Mouse (Mus musculus) neural tube, embryonic 12.5 days (tissue): ENCODE measurements around the gene Grm7. TPM values are rescaled to one million over a fixed set of nuclear protein-coding genes. Genes with fewer than 3 reads are reported as not detected.

Source experiments
- ATAC-seq: fragments of 200-750 bp; cut with Nextera tagmentation; 2 replicates; pipeline ENCODE4 v1.8.0; 2017; ENCODE audit warnings: low read depth, mild to moderate bottlenecking, moderate TSS enrichment, moderate library complexity; ENCODE audit not compliant: low FRiP score
- H3K27ac ChIP-seq: fragments of 300-500 bp; sonication (generic); 2 replicates; pipeline ENCODE4 v1.5.1; 2016
- H3K27me3 ChIP-seq: fragments of 300-500 bp; sonication (generic); replicated peaks from 2 replicates; pipeline ENCODE4 v1.6.1; 2016; ENCODE audit warnings: mild to moderate bottlenecking
- H3K36me3 ChIP-seq: fragments of 300-500 bp; sonication (generic); 2 replicates; pipeline ENCODE4 v1.6.1; 2016; ENCODE audit warnings: mild to moderate bottlenecking
- H3K4me1 ChIP-seq: fragments of 300-500 bp; sonication (generic); 2 replicates; pipeline ENCODE4 v1.6.1; 2016
- H3K4me2 ChIP-seq: fragments of 300-500 bp; sonication (generic); replicated peaks from 2 replicates; pipeline ENCODE4 v1.6.1; 2016; ENCODE audit warnings: mild to moderate bottlenecking
- H3K4me3 ChIP-seq: fragments of 300-500 bp; sonication (generic); 2 replicates; pipeline ENCODE4 v1.5.1; 2016
- H3K9ac ChIP-seq: fragments of 300-500 bp; sonication (generic); 2 replicates; pipeline ENCODE4 v1.6.1; 2016; ENCODE audit warnings: mild to moderate bottlenecking
- H3K9me3 ChIP-seq: fragments of 300-500 bp; sonication (generic); 2 replicates; pipeline ENCODE4 v1.6.1; 2016; ENCODE audit warnings: mild to moderate bottlenecking
- WGBS: fragments of 180-500 bp; shearing (Covaris S2); methylation state at CpG from one replicate; pipeline ENCODE4 v1.1.7; 2016; 5-methylcytosine and 5-hydroxymethylcytosine counted together
- polyA plus RNA-seq: library from polyadenylated mRNA; unstranded; fragments of >200 nt; fragmentation: Nextera tagmentation; extraction: Ambion mirVana; gene quantifications from 2 replicates; pipeline ENCODE4 v1.2.1, GENCODE M21; 2016

The Grm7 gene
- polyA plus RNA-seq, 1 experiment from 2014 or later = 4.0 TPM

GRCm38 (mm10) chr6:111045896-111046295 lies 400.5 kb downstream of the Grm7 start:
- ATAC-seq = no peak
- no peaks in the 10 kb centered on the region for H3K27me3 ChIP-seq
- no peaks in the 10 kb centered on the region for H3K9me3 ChIP-seq
- no peaks in the 10 kb centered on the region for H3K36me3 ChIP-seq
- H3K4me2 ChIP-seq = no peak overlapping the region
- no peak overlapping the region for H3K4me3 ChIP-seq
- no peak overlapping the region for H3K27ac ChIP-seq
- WGBS = 67% methylated on average over 2 of the region's 2 CpGs
- H3K4me1 ChIP-seq = no peaks in the 10 kb centered on the region
- H3K9ac ChIP-seq = no peak overlapping the region

- no peak overlapping the region for H3K27ac ChIP-seq
- no peaks in the 10 kb centered on the region for H3K4me1 ChIP-seq
- H3K4me2 ChIP-seq = no peak overlapping the region
- H3K4me3 ChIP-seq = no peak overlapping the region
- no peaks in the 10 kb centered on the region for H3K27me3 ChIP-seq
- H3K36me3 ChIP-seq = no peaks in the 10 kb centered on the region
- H3K9me3 ChIP-seq = no peaks in the 10 kb centered on the region
- H3K9ac ChIP-seq = no peak overlapping the region
- ATAC-seq = no peak
Observed at GRCm38 (mm10) chr6:111049247-111049646, 403.9 kb downstream of the Grm7 start.

- ATAC-seq = no peak
Observed at GRCm38 (mm10) chr6:111054001-111054975, 408.9 kb downstream of the Grm7 start.

DNA sequence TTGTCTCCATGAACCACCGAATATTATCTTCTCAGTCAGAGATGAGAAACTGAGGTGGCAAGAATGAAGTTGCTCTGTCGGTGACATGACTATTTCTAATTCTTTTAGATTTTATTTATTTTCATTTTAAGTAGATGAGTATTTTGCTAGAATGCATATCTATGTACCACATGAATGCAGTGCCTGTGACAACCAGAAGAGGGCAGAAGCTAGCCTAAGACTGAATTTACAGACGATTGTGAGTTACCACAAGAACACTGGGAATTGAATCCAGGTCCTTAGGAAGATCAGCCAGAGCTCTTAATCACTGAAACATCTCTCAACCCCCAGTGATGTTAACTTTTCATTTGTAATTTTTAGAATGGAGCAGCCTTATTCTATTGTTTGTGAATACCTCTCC lies 412.4 kb downstream of the Grm7 start:
- Histone ChIP-seq H3K36me3 (no peaks in the 10 kb centered on the region), H3K4me1 (no peaks in the 10 kb centered on the region), H3K4me2 (no peak overlapping the region), H3K9me3 (no peaks in the 10 kb centered on the region), H3K9ac (no peak overlapping the region), H3K4me3 (no peak overlapping the region), H3K27me3 (no peaks in the 10 kb centered on the region), H3K27ac (no peak overlapping the region)
- no peak for ATAC-seq
- WGBS = 90% methylated on average over 3 of the region's 3 CpGs

More at GRCm38 (mm10) chr6:111054001-111054975, 408.9 kb downstream of the Grm7 start:
- H3K27me3 ChIP-seq = no peaks in the 10 kb centered on the region
- no peaks in the 10 kb centered on the region for H3K9me3 ChIP-seq
- H3K4me2 ChIP-seq = no peak overlapping the region
- H3K36me3 ChIP-seq = no peaks in the 10 kb centered on the region
- WGBS = 69% methylated on average over 7 of the region's 7 CpGs
- H3K4me1 ChIP-seq = no peaks in the 10 kb centered on the region
- H3K4me3 ChIP-seq = no peak overlapping the region
- H3K9ac ChIP-seq = no peak overlapping the region
- no peak overlapping the region for H3K27ac ChIP-seq

- H3K36me3 ChIP-seq = no peaks in the 10 kb centered on the region
- no peak overlapping the region for H3K4me3 ChIP-seq
- H3K27ac ChIP-seq = no peak overlapping the region
- no peak overlapping the region for H3K9ac ChIP-seq
- no peaks in the 10 kb centered on the region for H3K27me3 ChIP-seq
- no peaks in the 10 kb centered on the region for H3K9me3 ChIP-seq
- no peak overlapping the region for H3K4me2 ChIP-seq
- no peak for ATAC-seq
- 81% methylated on average over 4 of the region's 4 CpGs for WGBS
- no peaks in the 10 kb centered on the region for H3K4me1 ChIP-seq
Observed at GRCm38 (mm10) chr6:111060004-111060403, 414.6 kb downstream of the Grm7 start.

DNA sequence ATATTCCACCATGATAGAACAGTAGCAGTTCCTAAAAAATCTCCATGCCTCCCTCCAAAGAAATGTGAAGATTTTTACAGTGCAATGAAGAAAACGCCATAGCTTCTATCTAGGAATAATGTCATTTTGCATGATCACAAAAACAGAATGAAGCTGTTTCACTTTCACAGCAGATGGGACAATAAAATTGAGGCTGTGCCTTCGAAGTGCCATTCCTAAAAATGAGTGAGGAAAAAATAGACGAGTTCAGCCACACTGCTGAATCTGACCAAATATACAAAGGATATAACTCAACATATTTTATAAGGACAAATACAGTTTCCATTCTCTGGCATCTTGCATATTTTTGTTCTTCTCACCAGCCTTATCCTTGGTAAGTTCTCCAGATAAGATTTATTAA lies 439.2 kb downstream of the Grm7 start:
- H3K36me3 ChIP-seq = no peaks in the 10 kb centered on the region
- 80% methylated on average over 3 of the region's 3 CpGs for WGBS
- no peak overlapping the region for H3K27ac ChIP-seq
- H3K9ac ChIP-seq = no peak overlapping the region
- no peak for ATAC-seq
- H3K9me3 ChIP-seq = no peaks in the 10 kb centered on the region
- H3K4me1 ChIP-seq = no peaks in the 10 kb centered on the region
- H3K27me3 ChIP-seq = no peaks in the 10 kb centered on the region
- H3K4me3 ChIP-seq = no peak overlapping the region
- H3K4me2 ChIP-seq = no peak overlapping the region

- Histone ChIP-seq H3K4me1 (no peaks in the 10 kb centered on the region), H3K27me3 (no peaks in the 10 kb centered on the region), H3K4me3 (no peak overlapping the region), H3K27ac (no peak overlapping the region), H3K4me2 (no peak overlapping the region), H3K36me3 (no peaks in the 10 kb centered on the region), H3K9ac (no peak overlapping the region), H3K9me3 (no peaks in the 10 kb centered on the region)
- no peak for ATAC-seq
- 94% methylated on average over 1 of the region's 1 CpGs for WGBS
Observed at GRCm38 (mm10) chr6:111094818-111095217, 449.4 kb downstream of the Grm7 start.

- 85% methylated on average over 1 of the region's 1 CpGs for WGBS
- no peaks in the 10 kb centered on the region for H3K9me3 ChIP-seq
- H3K4me3 ChIP-seq = no peak overlapping the region
- H3K36me3 ChIP-seq = no peaks in the 10 kb centered on the region
- no peak overlapping the region for H3K4me2 ChIP-seq
- H3K27ac ChIP-seq = no peak overlapping the region
- no peak for ATAC-seq
- no peak overlapping the region for H3K9ac ChIP-seq
- H3K4me1 ChIP-seq = no peaks in the 10 kb centered on the region
- H3K27me3 ChIP-seq = no peaks in the 10 kb centered on the region
Observed at GRCm38 (mm10) chr6:111105485-111105884, 460.1 kb downstream of the Grm7 start.

DNA sequence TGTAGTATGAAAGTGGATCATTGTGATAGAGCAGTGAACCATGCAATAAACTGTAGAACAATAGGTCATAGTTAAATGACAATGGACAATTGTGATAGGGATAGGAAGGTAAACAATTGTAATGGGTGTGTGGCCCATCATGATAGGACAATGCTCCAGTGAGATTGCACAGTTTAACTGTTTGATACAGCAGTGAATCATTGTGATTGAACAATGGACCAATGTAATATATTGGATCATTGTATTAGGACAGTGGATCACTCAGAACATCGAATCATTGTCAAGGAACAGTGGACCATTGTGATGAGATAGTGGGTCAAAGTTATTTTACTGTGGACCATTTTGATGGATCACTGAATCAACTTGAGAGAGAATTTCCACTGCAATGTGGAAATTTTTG lies 515.7 kb downstream of the Grm7 start:
- Histone ChIP-seq H3K4me3 (no peak overlapping the region), H3K9ac (no peak overlapping the region), H3K27me3 (no peaks in the 10 kb centered on the region), H3K4me1 (no peaks in the 10 kb centered on the region), H3K36me3 (no peaks in the 10 kb centered on the region), H3K9me3 (no peaks in the 10 kb centered on the region), H3K4me2 (no peak overlapping the region), H3K27ac (no peak overlapping the region)
- WGBS = 83% methylated on average over 1 of the region's 1 CpGs
- ATAC-seq = no peak

DNA sequence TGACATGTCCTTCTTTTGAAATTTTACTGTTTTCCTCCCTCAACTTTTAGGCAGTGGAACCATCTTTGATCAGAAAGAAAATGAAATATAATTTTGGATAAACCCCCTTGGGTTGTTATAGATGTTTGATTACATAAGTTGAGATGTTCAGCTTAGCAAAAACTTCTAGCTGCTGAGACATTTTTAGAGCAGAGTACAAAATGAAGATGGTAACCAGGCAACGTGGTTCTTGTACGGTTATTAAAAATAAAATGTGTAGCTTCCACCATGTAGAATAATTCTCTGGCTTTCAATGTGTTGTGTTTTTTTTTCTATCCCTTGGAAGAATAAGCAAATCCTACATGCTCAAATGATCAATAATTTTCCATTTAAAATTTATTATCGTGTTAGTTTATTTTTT lies 550.0 kb downstream of the Grm7 start:
- WGBS = 90% methylated on average over 3 of the region's 3 CpGs

GRCm38 (mm10) chr6:111221083-111221729 lies 575.8 kb downstream of the Grm7 start:
- Histone ChIP-seq H3K27me3 (no peaks in the 10 kb centered on the region), H3K9me3 (no peaks in the 10 kb centered on the region), H3K4me2 (no peak overlapping the region), H3K36me3 (no peaks in the 10 kb centered on the region), H3K4me3 (no peak overlapping the region), H3K4me1 (no peaks in the 10 kb centered on the region), H3K27ac (no peak overlapping the region), H3K9ac (no peak overlapping the region)
- ATAC-seq = no peak
- 71% methylated on average over 6 of the region's 6 CpGs for WGBS

More for the DNA sequence above, 550.0 kb downstream of the Grm7 start:
- Histone ChIP-seq H3K36me3 (no peaks in the 10 kb centered on the region), H3K27me3 (no peaks in the 10 kb centered on the region), H3K9me3 (no peaks in the 10 kb centered on the region), H3K4me1 (no peaks in the 10 kb centered on the region), H3K4me2 (no peak overlapping the region), H3K27ac (no peak overlapping the region), H3K9ac (no peak overlapping the region), H3K4me3 (no peak overlapping the region)
- no peak for ATAC-seq

DNA sequence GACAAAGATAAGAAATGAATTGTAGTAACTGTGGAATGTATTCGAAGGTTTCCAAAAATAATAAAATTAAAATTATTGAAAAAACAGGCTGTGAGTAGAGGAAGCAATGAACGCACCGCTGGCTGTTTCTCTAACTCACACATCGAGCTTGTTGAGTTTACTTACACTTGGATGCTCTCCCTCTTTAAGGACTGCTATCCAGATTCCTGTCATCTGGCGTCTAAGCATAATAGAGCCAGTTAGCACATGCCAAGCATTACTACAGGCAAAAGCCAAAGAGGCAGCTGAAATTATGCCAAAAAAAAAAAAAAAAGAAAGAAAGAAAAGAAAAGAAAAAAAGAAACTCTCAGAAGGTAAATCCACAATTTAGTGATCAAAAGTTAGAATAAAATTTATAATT lies 609.8 kb downstream of the Grm7 start:
- no peaks in the 10 kb centered on the region for H3K4me1 ChIP-seq
- no peaks in the 10 kb centered on the region for H3K9me3 ChIP-seq
- H3K9ac ChIP-seq = no peak overlapping the region
- WGBS = 93% methylated on average over 5 of the region's 5 CpGs
- no peak overlapping the region for H3K4me3 ChIP-seq
- H3K36me3 ChIP-seq = no peaks in the 10 kb centered on the region
- no peaks in the 10 kb centered on the region for H3K27me3 ChIP-seq
- H3K27ac ChIP-seq = no peak overlapping the region
- no peak overlapping the region for H3K4me2 ChIP-seq
- no peak for ATAC-seq
